Mouse (Mus musculus): ENCODE results near the gene Cul3. TPM values are rescaled to one million over a fixed set of nuclear protein-coding genes. Genes with fewer than 3 reads are reported as not detected.

Gene Cul3
- polyA plus RNA-seq (2012; rRNA removed; ENCODE audit: low replicate concordance): 0.95 and 1.9 TPM in 2 replicates

DNA sequence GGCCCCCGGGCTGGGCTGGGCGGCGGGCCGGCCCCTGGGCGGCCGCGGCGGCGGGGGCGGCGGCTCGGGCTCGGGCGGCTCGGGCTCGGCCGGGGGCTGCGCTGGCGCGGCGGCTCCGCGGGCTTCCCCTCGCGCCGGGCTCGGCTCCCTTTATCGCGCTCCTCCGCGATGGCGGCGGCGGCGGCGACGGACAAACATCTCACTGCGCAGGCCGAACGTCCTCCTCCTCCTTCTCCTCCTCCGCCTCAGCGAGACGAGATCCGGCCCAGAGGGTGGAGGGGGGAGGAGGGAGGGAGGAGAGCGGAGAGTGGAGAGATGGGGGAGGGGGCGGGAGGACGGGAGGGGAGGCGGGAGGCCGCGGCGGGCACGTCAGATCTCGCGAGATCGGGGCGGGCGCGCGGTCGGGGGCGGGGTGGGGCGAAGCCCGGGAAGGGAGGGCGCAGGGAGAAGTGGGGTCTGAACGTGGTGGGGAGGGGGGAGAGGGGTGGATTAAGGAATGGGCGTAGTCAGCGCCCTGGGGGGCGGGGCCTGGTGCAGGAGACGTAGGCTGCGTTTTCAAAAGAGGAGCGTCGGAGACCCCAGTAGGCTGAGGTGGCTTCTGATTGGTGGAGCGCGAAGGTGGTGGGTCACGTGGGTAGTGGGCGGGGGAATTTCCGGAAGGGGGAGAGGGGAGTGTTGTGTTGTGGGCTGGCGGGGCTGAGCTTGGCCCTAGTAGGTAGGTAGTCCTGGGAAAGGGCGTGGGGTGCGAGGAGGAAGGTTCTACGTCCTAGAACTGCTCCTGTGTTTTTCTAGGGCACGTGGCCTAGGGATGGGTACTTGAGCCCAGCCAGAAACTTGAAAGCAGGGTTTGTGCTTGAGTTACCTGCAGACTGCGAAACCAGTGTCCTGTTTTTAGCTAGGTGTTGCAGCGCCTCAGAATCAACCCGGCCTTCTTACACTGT is at the start of gene Cul3:
Gene Cul3 (minus strand): TSS at position 45 of the 941 bp plus-strand sequence.

GRCm38 (mm10) chr1:80218268-80218667 is 122.0 kb downstream of the Cul3 start, which contains the start of gene Fam124b:
Gene Fam124b, minus strand, starts transcription at chr1:80218473.

Other genes with a start within 250 kb of the Cul3 start
- 0.23 TPM in 1 of 2 replicates, not detected in the other for gene Fam124b, start 122.0 kb downstream of the Cul3 start, polyA plus RNA-seq (2012; rRNA removed; ENCODE audit: low replicate concordance)
- not detected in 2 replicates for gene Gm45261, start 121.0 kb upstream of the Cul3 start, polyA plus RNA-seq (2012; rRNA removed; ENCODE audit: low replicate concordance)